Mouse (Mus musculus): ENCODE results near the gene Gm20822. TPM values are rescaled to one million over a fixed set of nuclear protein-coding genes. Genes with fewer than 3 reads are reported as not detected.
"Not testable (repeated sequence)": the region's sequence is repeated elsewhere in the genome, so short reads cannot be mapped to it uniquely, and the experiment has no call there.

Gene Gm20822
- not detected in 2 replicates for polyA plus RNA-seq (2012; rRNA removed)

DNA sequence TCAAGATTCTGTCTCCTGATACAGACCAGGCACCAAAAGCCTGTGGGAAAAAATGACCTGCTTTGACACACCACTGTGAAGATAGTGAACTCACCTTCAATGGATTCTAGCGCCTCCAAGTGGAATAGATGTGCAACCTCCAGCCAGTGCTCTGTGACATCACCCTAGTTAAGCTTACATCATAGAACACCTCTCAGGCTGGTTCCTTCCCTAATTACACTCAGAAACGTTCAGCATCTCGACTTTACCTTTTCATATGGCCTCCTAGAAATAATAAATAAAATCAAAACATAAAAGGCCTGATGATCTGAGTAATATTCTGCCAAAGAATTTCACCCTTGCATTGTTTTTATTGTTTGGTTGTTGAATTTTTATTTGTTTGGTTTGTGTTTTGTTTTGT, at the start of gene Gm20822:
Gm20822 (minus strand) TSS at position 101 of the 400 bp plus-strand sequence.
- DNase-seq (ENCODE audit: low spot score), result not testable (repeated sequence)

Data from urinary bladder, adult 2 months (tissue).